ENCODE assay signal across 8 mouse cellular contexts in the genomic region with DNA sequence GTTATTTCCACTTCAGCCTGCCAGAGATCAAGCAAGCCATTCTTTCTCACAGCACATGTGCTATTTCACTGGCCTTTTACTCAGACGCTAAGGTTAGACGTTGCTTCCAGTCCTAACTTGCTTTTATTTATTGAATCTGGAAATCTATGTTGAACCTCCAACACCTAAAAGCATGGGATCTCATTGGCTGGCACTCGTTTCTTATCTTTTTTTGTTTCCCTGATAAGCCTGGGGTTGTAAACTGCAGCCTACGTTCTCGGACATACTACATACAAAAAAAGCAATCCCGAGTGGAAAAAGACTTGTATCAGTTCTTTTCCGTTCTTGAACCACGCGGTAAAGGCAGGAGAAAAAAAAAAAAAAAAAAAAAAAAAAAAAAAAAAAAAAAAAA. TPM values are rescaled to one million over a fixed set of nuclear protein-coding genes. Genes with fewer than 3 reads are reported as not detected.
DNase-seq lines count a peak whose midpoint lies in the region; ATAC-seq and TF ChIP-seq lines count a peak whose summit lies in the region.

No protein-coding gene starts in this region.

- no peak for DNase-seq in left cerebral cortex, adult 2 months (ENCODE audit: extremely low spot score in 1 of 2, low spot score in 2 of 2)
- no peak for DNase-seq in left cerebral cortex, adult 11 months (ENCODE audit: low spot score)
- DNase-seq in embryo, embryonic 11 days: peak; percentile 19
- DNase-seq in urinary bladder, adult 18-20 months (ENCODE audit: low spot score in 2 of 2): no peak
- DNase-seq in cerebellum, adult 9-10 months: no peak
- DNase-seq in right cerebral cortex, adult 2 months (ENCODE audit: low spot score in 2 of 2): no peak

- no peak overlapping the region; the same call in 1 of the 2 replicates for H3K9ac ChIP-seq in intestine, embryonic 15.5 days
- H3K9ac ChIP-seq in neural tube, embryonic 13.5 days: peak overlapping the region; percentile 94

- no peak for TF ChIP-seq CTCF in left cerebral cortex, adult 2 months (IDR thresholded peaks at IDR 0.05)

- H3K27ac ChIP-seq in left cerebral cortex, adult 2 months: no peak overlapping the region
- H3K27ac ChIP-seq in intestine, embryonic 15.5 days: no peak overlapping the region
- H3K27ac ChIP-seq in neural tube, embryonic 13.5 days (replicated peaks): no peak overlapping the region

- H3K4me1 ChIP-seq in intestine, embryonic 15.5 days (replicated peaks): no peaks in the 10 kb centered on the region; the same call in 1 of the 2 replicates
- peaks cover 16% of the 10 kb centered on the region for H3K4me1 ChIP-seq in neural tube, embryonic 13.5 days (replicated peaks)

- no peaks in the 10 kb centered on the region for H3K9me3 ChIP-seq in intestine, embryonic 15.5 days
- peaks cover 11% of the 10 kb centered on the region; the same call in 1 of the 2 replicates for H3K9me3 ChIP-seq in neural tube, embryonic 13.5 days

- H3K4me3 ChIP-seq in left cerebral cortex, adult 2 months: peak overlapping the region; percentile 83
- H3K4me3 ChIP-seq in intestine, embryonic 15.5 days (replicated peaks): peak overlapping the region; percentile 95
- peak overlapping the region; percentile 90 for H3K4me3 ChIP-seq in neural tube, embryonic 13.5 days

- peak overlapping the region; percentile 70 for H3K4me2 ChIP-seq in intestine, embryonic 15.5 days (replicated peaks)
- peak overlapping the region; percentile 63 for H3K4me2 ChIP-seq in neural tube, embryonic 13.5 days

- H3K27me3 ChIP-seq in intestine, embryonic 15.5 days (replicated peaks): no peaks in the 10 kb centered on the region
- peaks cover 7% of the 10 kb centered on the region; the same call in 1 of the 2 replicates for H3K27me3 ChIP-seq in neural tube, embryonic 13.5 days

- ATAC-seq in intestine, embryonic 15.5 days: no peak; the same call in 1 of the 2 replicates
- ATAC-seq in neural tube, embryonic 13.5 days (ENCODE audit: low read depth): no peak

- WGBS in intestine, embryonic 15.5 days: 0% methylated on average over 9 of the region's 9 CpGs
- WGBS in neural tube, embryonic 13.5 days: 3% methylated on average over 9 of the region's 9 CpGs

- H3K36me3 ChIP-seq in intestine, embryonic 15.5 days: no peaks in the 10 kb centered on the region
- peaks cover 7% of the 10 kb centered on the region; the same call in 1 of the 2 replicates for H3K36me3 ChIP-seq in neural tube, embryonic 13.5 days

- intact Hi-C loops in left cerebral cortex, adult 2 months (cut with DNase I): loop anchor here (5.0 kb wide), 2 partner anchors 59 to 484 kb away; no protein-coding TSS in a partner anchor

RNA-seq across cellular contexts. Expression of a gene that starts 1.0 kb away (rescaled TPM):
- 10 to 100 TPM; 16.8 to 18.3 TPM for total RNA-seq in left cerebral cortex, adult 2 months (2021)
- 18.7 and 26.2 TPM in 2 replicates for polyA plus RNA-seq in intestine, embryonic 15.5 days (2015; fragmentation: Nextera tagmentation; extraction: Ambion mirVana)
- 29.5 and 33.8 TPM in 2 replicates for polyA plus RNA-seq in neural tube, embryonic 13.5 days (2015; fragmentation: Nextera tagmentation; extraction: Ambion mirVana)

RNA-seq across cellular contexts. Expression of a gene that starts 53.7 kb away (rescaled TPM):
- not detected for total RNA-seq in left cerebral cortex, adult 2 months (2021)
- polyA plus RNA-seq in intestine, embryonic 15.5 days (2015; fragmentation: Nextera tagmentation; extraction: Ambion mirVana): 0.24 and 0.34 TPM in 2 replicates
- 154 and 159 TPM in 2 replicates for polyA plus RNA-seq in neural tube, embryonic 13.5 days (2015; fragmentation: Nextera tagmentation; extraction: Ambion mirVana)

Comparison
In these comparisons a context has a peak if more than half of its experiments do, and no peak if none do; other contexts are left out.
1. RNA of a gene that starts 53.7 kb away (polyA plus RNA-seq): 154 to 159 TPM in neural tube, embryonic 13.5 days; 0.24 to 0.34 TPM in intestine, embryonic 15.5 days; every median in the first group is over 100 times any median in the second.
2. Peak in every context shown above with its lines, with median percentiles within 50 percentile points of each other: H3K4me3 ChIP-seq.